Mouse (Mus musculus) neural tube, embryonic 11.5 days (tissue): ENCODE results near the gene Cic. TPM values are rescaled to one million over a fixed set of nuclear protein-coding genes. Genes with fewer than 3 reads are reported as not detected.

ENCODE experiments used
- ATAC-seq: fragments of 200-750 bp; cut with Nextera tagmentation; 2 replicates; pipeline ENCODE4 v1.8.0; 2017; ENCODE audit warnings: moderate number of reproducible peaks, mild to moderate bottlenecking, moderate TSS enrichment, moderate library complexity; ENCODE audit not compliant: insufficient read depth, low FRiP score, low TSS enrichment
- DNase-seq: peaks from one replicate; pipeline ENCODE4 v3.0.0-alpha.2; 2015; ENCODE audit warnings: low spot score
- H3K27ac ChIP-seq: fragments of 300-500 bp; sonication (generic); 2 replicates; pipeline ENCODE4 v1.5.1; 2014; ENCODE audit warnings: low read depth, mild to moderate bottlenecking, low read length
- H3K27me3 ChIP-seq: fragments of 300-500 bp; sonication (generic); 2 replicates; pipeline ENCODE4 v1.6.1; 2014; ENCODE audit warnings: mild to moderate bottlenecking, low read length, mixed read lengths; ENCODE audit not compliant: control insufficient read depth, insufficient read depth
- H3K36me3 ChIP-seq: fragments of 300-500 bp; sonication (generic); 2 replicates; pipeline ENCODE4 v1.6.1; 2014; ENCODE audit warnings: mild to moderate bottlenecking, low read length, moderate library complexity, mixed read lengths; ENCODE audit not compliant: control insufficient read depth, insufficient read depth
- H3K4me1 ChIP-seq: fragments of 300-500 bp; sonication (generic); 2 replicates; pipeline ENCODE4 v1.6.1; 2014; ENCODE audit warnings: low read length, mixed read lengths; ENCODE audit not compliant: control insufficient read depth, insufficient read depth
- H3K4me2 ChIP-seq: fragments of 300-500 bp; sonication (generic); 2 replicates; pipeline ENCODE4 v1.6.1; 2014; ENCODE audit warnings: low read depth, mild to moderate bottlenecking, moderate library complexity
- H3K4me3 ChIP-seq: fragments of 300-500 bp; sonication (generic); 2 replicates; pipeline ENCODE4 v1.5.1; 2014; ENCODE audit warnings: low read depth, low read length
- H3K9ac ChIP-seq: fragments of 300-500 bp; sonication (generic); 2 replicates; pipeline ENCODE4 v1.6.1; 2014; ENCODE audit warnings: mild to moderate bottlenecking, low read length
- H3K9me3 ChIP-seq: fragments of 300-500 bp; sonication (generic); 2 replicates; pipeline ENCODE4 v1.6.1; 2016; ENCODE audit warnings: low read length; ENCODE audit not compliant: control insufficient read depth
- WGBS: fragments of 180-500 bp; shearing (Covaris S2); extraction: QIAGEN DNeasy Blood & Tissue Kit; methylation state at CpG from one replicate; pipeline ENCODE4 v1.1.7; 2014; 5-methylcytosine and 5-hydroxymethylcytosine counted together
- polyA plus RNA-seq: library from polyadenylated mRNA; unstranded; fragments of >200 nt; fragmentation: Nextera tagmentation; extraction: Ambion mirVana; gene quantifications from 2 replicates; pipeline ENCODE4 v1.2.1, GENCODE M21; 2014

Cic gene
- polyA plus RNA-seq, 1 experiment from 2014 or later = 30.4 TPM

DNA sequence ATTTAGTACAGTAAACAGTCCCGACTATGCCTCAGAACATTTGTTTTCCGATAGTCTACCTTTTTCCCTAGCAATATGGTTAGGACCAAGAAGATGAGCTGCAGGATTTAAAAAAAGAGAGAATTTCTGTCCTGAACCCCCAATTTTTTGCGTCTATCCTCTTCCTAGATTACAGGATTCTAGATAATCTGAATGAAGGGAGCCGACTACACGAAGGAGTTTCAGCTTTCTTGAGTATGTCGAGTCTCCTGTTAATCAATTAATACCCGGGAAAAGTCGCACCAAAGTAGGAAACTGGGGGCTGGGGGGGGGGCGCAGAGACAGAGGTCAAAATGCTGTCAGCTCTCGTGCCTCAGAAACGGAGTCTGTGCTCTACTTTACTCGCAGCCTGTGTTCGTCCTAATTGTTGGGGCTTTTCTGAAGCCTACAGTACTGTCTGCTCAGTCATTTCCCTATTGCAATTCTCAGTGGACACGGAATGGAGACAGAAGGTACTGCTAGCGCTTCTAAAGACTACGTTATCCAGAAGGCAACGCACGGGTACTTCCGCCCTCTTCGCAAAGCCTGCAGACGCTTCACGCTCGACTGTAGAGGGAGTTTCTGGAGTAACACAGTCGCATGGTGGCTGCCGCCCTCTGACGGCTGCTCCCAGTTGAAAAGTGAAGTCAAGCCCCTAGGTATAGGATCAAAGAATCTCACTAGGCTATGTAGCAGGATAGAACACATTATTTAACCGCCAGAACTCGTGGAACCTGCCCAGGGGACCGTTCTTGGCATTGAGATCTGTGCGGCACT lies 28.5 kb upstream of the Cic start:
- Histone ChIP-seq H3K4me1 (peaks cover 10% of the 10 kb centered on the region), H3K27me3 (no peaks in the 10 kb centered on the region), H3K9ac (peak overlapping the region; percentile 22), H3K9me3 (no peaks in the 10 kb centered on the region), H3K4me3 (peak overlapping the region; percentile 98), H3K4me2 (peak overlapping the region; percentile 66), H3K36me3 (peaks cover 2% of the 10 kb centered on the region), H3K27ac (peak overlapping the region; percentile 49; the same call in 1 of the 2 replicates)
- WGBS = 5% methylated on average over 30 of the region's 30 CpGs
- DNase-seq (peak; percentile 87), ATAC-seq (peak; percentile 18)

DNA sequence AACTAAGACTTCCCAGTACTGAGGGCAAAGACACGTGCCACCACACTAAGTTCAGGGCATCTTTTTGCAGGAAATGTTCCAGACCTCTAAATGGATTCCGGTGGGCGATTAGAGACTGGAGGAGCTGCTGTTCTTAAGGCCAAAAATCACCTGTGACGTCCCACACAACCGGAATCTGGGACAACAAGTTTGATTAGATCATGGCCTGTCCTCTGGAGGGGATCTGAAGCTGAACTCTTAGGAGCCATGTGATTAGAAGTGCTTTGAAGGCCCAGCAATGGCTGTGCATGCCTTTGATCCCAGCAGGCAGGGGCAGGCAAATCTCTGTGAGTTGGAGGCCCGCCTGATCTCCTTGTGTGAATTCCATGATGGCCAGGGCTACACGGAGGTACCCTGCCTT lies 26.9 kb upstream of the Cic start:
- ATAC-seq (no peak), DNase-seq (no peak)
- H3K4me3 ChIP-seq = no peak overlapping the region
- H3K4me2 ChIP-seq = no peak overlapping the region
- WGBS = 62% methylated on average over 7 of the region's 7 CpGs
- H3K27me3 ChIP-seq = no peaks in the 10 kb centered on the region
- H3K4me1 ChIP-seq = peaks cover 9% of the 10 kb centered on the region
- no peak overlapping the region for H3K27ac ChIP-seq
- no peaks in the 10 kb centered on the region for H3K9me3 ChIP-seq
- H3K36me3 ChIP-seq = peaks cover 7% of the 10 kb centered on the region
- no peak overlapping the region for H3K9ac ChIP-seq

DNA sequence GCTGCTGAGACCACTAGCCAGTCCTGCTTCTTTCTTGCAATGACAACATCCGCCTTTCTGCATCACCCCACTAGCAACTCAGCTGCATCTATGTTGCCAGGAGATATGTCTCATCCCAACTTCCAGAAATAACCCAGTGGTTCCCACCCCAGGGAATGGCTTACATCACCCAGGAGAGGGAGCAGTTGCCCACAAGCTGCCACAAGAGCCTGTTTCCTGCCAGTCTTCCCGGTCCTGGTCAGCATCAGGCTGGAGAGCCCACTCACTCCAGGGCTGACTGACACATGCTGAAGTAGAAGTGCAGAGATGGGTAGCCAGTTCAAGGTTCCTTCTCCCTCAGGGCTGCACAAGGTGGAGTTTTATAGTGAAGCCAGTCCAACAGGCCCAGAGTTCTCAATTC lies 26.4 kb upstream of the Cic start:
- peak; percentile 58 for DNase-seq
- no peak overlapping the region for H3K27ac ChIP-seq
- ATAC-seq = no peak

DNA sequence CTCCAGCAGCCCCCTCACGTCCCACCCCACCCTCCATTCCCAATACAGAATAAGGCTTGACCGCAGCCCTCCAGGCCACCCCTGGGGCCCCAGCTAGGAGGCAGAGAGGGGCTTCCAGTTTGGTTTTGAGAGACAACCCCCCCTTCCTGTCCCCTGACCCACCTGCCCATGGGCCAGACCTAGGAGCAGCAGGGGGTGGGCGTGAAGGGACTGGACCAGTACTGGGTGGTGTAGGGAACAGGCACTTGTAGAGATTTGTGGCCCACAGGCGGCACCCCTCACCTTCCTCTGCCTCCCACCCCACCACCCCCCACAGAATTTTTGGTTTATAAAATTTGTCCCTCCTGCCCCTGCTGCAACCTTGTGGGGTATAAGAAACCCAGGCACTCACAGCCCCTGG lies 24.1 kb upstream of the Cic start:
- DNase-seq (no peak), ATAC-seq (no peak)
- 90% methylated on average over 4 of the region's 4 CpGs for WGBS
- H3K9me3 ChIP-seq = no peaks in the 10 kb centered on the region
- no peak overlapping the region for H3K27ac ChIP-seq
- no peak overlapping the region for H3K9ac ChIP-seq
- peaks cover 19% of the 10 kb centered on the region for H3K4me1 ChIP-seq
- H3K27me3 ChIP-seq = no peaks in the 10 kb centered on the region
- H3K36me3 ChIP-seq = peaks cover 7% of the 10 kb centered on the region
- no peak overlapping the region for H3K4me3 ChIP-seq
- H3K4me2 ChIP-seq = no peak overlapping the region

More for the DNA sequence above, 26.4 kb upstream of the Cic start:
- Histone ChIP-seq H3K4me1 (peaks cover 6% of the 10 kb centered on the region), H3K9ac (no peak overlapping the region), H3K36me3 (peaks cover 7% of the 10 kb centered on the region), H3K4me2 (no peak overlapping the region), H3K4me3 (no peak overlapping the region), H3K27me3 (no peaks in the 10 kb centered on the region), H3K9me3 (no peaks in the 10 kb centered on the region)
- WGBS = 24% methylated on average over 2 of the region's 2 CpGs

DNA sequence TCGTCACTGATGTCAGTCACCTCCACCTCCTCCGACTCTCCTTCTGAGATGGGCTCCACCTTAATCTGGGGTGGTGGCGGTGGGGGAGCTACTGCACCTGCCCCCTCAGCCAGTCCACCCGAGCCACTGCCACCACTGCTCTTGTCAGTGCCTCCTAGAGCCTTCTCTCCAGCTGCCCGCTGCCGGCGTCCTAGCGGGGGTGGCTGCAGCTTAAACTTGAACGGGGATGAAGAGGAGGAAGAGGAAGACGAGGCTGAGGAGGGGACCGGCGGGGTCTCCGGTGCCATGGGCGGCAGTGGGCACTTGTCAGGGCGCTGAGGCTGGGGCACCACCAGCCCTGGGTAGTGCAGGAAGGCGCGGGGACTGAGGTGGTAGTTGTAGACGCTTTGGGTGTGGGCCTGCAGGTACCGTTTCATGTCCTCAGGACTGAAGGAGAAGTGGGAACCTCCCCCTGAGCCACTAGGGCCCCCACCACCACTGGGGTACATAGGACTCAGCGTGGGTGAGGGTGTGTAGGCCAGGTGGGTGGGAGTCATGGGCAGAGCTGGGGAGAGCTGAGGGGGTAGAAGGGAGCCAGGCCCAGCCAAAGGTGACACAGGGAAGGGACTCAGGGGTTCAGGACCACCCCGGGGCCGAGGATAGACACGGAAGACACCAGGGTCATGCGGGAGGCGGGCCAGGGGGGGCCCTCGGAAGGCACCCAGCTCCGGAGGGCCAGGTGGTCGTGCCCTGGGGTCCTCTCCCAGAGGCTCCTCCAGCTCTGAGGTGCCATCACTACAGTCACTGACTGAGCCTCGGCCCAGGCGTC lies 22.7 kb upstream of the Cic start:
- H3K9ac ChIP-seq = peak overlapping the region; percentile 4; the same call in 1 of the 2 replicates
- peaks cover 21% of the 10 kb centered on the region for H3K4me1 ChIP-seq
- H3K9me3 ChIP-seq = no peaks in the 10 kb centered on the region
- peaks cover 7% of the 10 kb centered on the region for H3K36me3 ChIP-seq
- H3K27me3 ChIP-seq = no peaks in the 10 kb centered on the region
- 89% methylated on average over 29 of the region's 30 CpGs for WGBS
- no peak overlapping the region for H3K4me3 ChIP-seq
- no peak overlapping the region for H3K4me2 ChIP-seq
- ATAC-seq (no peak), DNase-seq (no peak)
- no peak overlapping the region for H3K27ac ChIP-seq

DNA sequence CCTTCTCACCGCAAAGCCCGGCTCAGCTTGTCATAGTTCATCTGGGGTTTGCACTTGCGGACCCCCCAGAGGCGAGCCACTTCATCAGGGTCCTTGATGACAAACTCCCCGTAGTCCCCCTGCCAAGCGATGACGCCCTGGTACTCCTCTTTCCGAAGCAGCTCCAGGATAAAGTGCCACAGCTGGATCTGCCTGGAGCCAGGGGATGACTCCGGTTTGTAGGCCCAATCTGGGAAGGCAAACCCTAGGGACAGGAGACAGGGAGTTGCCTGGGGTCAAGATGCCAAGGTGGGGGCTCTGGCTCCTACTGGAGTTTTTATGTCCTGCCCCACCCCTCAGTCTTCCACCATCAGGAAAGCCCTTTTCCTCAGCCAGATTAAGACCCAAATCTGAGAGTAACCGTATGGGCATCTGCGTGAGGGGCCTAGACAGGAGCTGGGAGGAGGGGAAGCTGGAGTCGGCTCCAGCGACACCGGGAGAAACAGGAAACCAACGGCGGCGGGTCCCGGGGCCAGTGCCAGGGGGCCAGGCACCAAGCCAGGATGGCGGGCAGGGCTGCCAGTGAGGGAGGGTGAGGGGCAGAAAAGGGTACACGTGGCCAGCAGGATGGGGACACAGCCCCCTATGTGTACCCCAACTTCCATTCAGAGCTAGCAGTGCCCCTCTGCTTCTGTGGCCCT lies 21.3 kb upstream of the Cic start:
- ATAC-seq = no peak
- Histone ChIP-seq H3K27me3 (no peaks in the 10 kb centered on the region), H3K9ac (peak overlapping the region; percentile 18; the same call in 1 of the 2 replicates), H3K4me2 (peak overlapping the region; percentile 92), H3K4me3 (0 out of 2 replicates have a peak overlapping the region, but pooled peaks have one; percentile 4), H3K27ac (peak overlapping the region; percentile 35; the same call in 1 of the 2 replicates), H3K9me3 (no peaks in the 10 kb centered on the region), H3K4me1 (peaks cover 24% of the 10 kb centered on the region), H3K36me3 (peaks cover 7% of the 10 kb centered on the region)
- no peak for DNase-seq
- 81% methylated on average over 20 of the region's 20 CpGs for WGBS

DNA sequence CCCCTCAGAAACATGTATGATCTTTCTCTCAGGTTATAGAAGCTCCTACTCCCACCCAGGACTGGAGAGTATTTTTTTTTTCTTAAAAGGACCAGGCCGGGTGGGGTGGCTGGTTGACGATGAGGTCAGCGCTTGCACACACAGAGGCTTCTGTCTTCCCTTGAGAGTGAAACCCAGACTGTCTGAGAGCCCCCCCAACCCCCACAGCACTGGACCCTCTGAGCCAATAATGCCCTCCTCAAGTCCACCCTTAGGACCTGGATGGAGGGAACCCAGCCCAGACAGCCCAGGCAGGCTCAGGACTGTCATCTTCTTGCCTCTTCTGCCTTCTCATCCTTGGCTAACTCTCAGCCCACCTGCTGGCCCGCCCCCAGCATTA lies 20.8 kb upstream of the Cic start:
- Histone ChIP-seq H3K9me3 (no peaks in the 10 kb centered on the region), H3K4me2 (peak overlapping the region; percentile 92), H3K4me3 (no peak overlapping the region), H3K27ac (peak overlapping the region; percentile 42; the same call in 1 of the 2 replicates), H3K9ac (0 out of 2 replicates have a peak overlapping the region, but pooled peaks have one; percentile 15), H3K4me1 (peaks cover 30% of the 10 kb centered on the region), H3K27me3 (no peaks in the 10 kb centered on the region), H3K36me3 (peaks cover 7% of the 10 kb centered on the region)
- 66% methylated on average over 4 of the region's 4 CpGs for WGBS
- DNase-seq (no peak), ATAC-seq (no peak)

DNA sequence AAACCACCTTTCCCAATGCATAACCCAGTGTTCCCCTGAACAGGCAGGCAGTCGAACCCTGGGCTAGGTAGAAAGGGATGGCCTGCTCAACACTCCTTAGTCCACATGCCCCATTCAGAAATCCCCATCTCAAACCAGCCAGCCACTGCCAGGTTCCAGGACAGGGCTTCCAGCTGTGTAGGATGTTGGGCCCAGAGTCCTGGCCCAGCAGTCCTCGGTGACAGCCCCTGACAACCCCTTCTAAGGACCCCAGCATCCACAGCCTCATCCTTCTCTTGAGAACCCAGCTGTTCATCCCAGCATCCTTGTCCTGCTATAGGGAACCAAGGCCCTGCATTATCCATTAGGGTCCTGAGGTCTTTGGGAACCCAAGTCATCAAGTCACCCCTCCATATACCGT lies 20.0 kb upstream of the Cic start:
- 36% methylated on average over 3 of the region's 3 CpGs for WGBS
- no peaks in the 10 kb centered on the region for H3K27me3 ChIP-seq
- H3K9ac ChIP-seq = peak overlapping the region; percentile 57
- no peaks in the 10 kb centered on the region for H3K9me3 ChIP-seq
- peak overlapping the region; percentile 92 for H3K4me2 ChIP-seq
- H3K27ac ChIP-seq = peak overlapping the region; percentile 78
- DNase-seq = no peak
- peaks cover 34% of the 10 kb centered on the region for H3K4me1 ChIP-seq
- peak overlapping the region; percentile 92 for H3K4me3 ChIP-seq
- H3K36me3 ChIP-seq = peaks cover 7% of the 10 kb centered on the region
- ATAC-seq = no peak
